Comparison of ENCODE assay signal across 8 mouse cellular contexts in the genomic region with DNA sequence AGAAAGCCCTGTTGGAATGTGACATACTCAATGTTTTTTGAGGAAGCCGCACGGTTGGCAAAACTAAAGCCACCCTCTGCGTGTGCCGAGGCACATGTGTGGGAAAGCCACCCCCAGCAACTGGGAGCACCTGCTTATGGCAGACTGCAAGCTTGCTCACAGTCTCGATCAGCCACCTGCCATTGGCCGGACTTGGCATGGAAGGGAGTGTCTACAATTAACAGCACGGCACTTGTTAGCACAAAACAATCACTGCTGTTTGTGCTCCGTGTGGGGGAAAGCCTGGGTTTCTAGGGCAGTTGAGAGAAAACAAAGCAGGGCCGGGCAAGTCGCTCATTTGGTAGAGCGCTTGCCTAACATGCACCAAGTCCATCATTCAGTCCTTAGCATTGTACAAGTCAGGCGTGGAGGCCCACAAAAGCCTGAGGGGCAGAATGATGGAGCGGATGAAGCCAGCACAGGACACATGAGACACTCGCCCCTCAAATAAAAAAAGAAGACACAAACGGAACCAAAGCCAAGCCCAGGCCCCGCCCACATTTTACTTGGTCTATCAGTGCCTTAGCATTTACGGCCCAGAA.
A peak's percentile ranks its signal among the peaks of the same experiment; 100 is the strongest.
DNase-seq lines count a peak whose midpoint lies in the region; ATAC-seq and TF ChIP-seq lines count a peak whose summit lies in the region.

No protein-coding gene starts in this region.

- H3K27ac ChIP-seq in neural tube, embryonic 11.5 days (ENCODE audit: low read depth, low read length), result no peak overlapping the region
- H3K27ac ChIP-seq in stomach, postnatal 0 days (replicated peaks), result 0 out of 2 replicates have a peak overlapping the region, but pooled peaks have one; percentile 24

- no peak overlapping the region for H3K4me3 ChIP-seq in neural tube, embryonic 11.5 days (ENCODE audit: low read depth, low read length)
- no peak overlapping the region for H3K4me3 ChIP-seq in stomach, postnatal 0 days (ENCODE audit: low read depth, low read length)

- DNase-seq in cerebellum, adult 11-12 months, result peak; percentile 7
- peak; percentile 23 for DNase-seq in neural tube, embryonic 11.5 days (ENCODE audit: low spot score)
- DNase-seq in neural tube, embryonic 10.5 days (ENCODE audit: extremely low spot score, low spot score), result no peak
- DNase-seq in layer of hippocampus, postnatal 14 days (ENCODE audit: low spot score in 2 of 2), result peak; percentile 50 to 71
- peak; percentile 44 for DNase-seq in stomach, postnatal 0 days (ENCODE audit: low spot score)
- DNase-seq in lung, postnatal 14 days, result no peak
- DNase-seq in embryo, embryonic 11 days, result no peak

- H3K36me3 ChIP-seq in neural tube, embryonic 11.5 days (ENCODE audit: control insufficient read depth, insufficient read depth, low read length), result no peaks in the 10 kb centered on the region
- H3K36me3 ChIP-seq in stomach, postnatal 0 days (ENCODE audit: control insufficient read depth, insufficient read depth, low read length), result no peaks in the 10 kb centered on the region

- WGBS in neural tube, embryonic 11.5 days, result 64% methylated on average over 17 of the region's 17 CpGs
- 72% methylated on average over 17 of the region's 17 CpGs for WGBS in stomach, postnatal 0 days

- no peak overlapping the region for H3K4me2 ChIP-seq in neural tube, embryonic 11.5 days (ENCODE audit: low read depth)
- no peak overlapping the region for H3K4me2 ChIP-seq in stomach, postnatal 0 days (replicated peaks; ENCODE audit: low read depth)

- H3K9me3 ChIP-seq in neural tube, embryonic 11.5 days (ENCODE audit: control insufficient read depth, low read length), result no peaks in the 10 kb centered on the region
- no peaks in the 10 kb centered on the region for H3K9me3 ChIP-seq in stomach, postnatal 0 days (ENCODE audit: control insufficient read depth, low read length)

- TF ChIP-seq CTCF in stomach, postnatal 0 days (IDR thresholded peaks at IDR 0.05; ENCODE audit: low read depth), result no peak

- H3K9ac ChIP-seq in neural tube, embryonic 11.5 days (ENCODE audit: low read length), result no peak overlapping the region
- no peak overlapping the region for H3K9ac ChIP-seq in stomach, postnatal 0 days (ENCODE audit: low read length)

- H3K4me1 ChIP-seq in neural tube, embryonic 11.5 days (ENCODE audit: control insufficient read depth, insufficient read depth, low read length), result peaks cover 18% of the 10 kb centered on the region
- H3K4me1 ChIP-seq in stomach, postnatal 0 days (replicated peaks; ENCODE audit: control insufficient read depth, insufficient read depth), result no peaks in the 10 kb centered on the region

- H3K27me3 ChIP-seq in neural tube, embryonic 11.5 days (ENCODE audit: control insufficient read depth, insufficient read depth, low read length), result no peaks in the 10 kb centered on the region
- no peaks in the 10 kb centered on the region for H3K27me3 ChIP-seq in stomach, postnatal 0 days (ENCODE audit: control insufficient read depth, insufficient read depth, low read length)

- no peak for TF ChIP-seq EP300 in stomach, postnatal 0 days (optimal IDR thresholded peaks at IDR 0.05)

- no peak for ATAC-seq in cerebellum, adult (ENCODE audit: insufficient number of reproducible peaks, low FRiP score, low TSS enrichment)
- ATAC-seq in neural tube, embryonic 11.5 days (ENCODE audit: insufficient read depth, low FRiP score, low TSS enrichment), result peak; percentile 28; the same call in 1 of the 2 replicates
- peak; percentile 25; the same call in 1 of the 2 replicates for ATAC-seq in stomach, postnatal 0 days (ENCODE audit: low FRiP score, low TSS enrichment)

Comparison
In these comparisons a context has a peak if more than half of its experiments do, and no peak if none do; other contexts are left out.
1. DNase-seq: peak in cerebellum, adult 11-12 months (single experiment), neural tube, embryonic 11.5 days (single experiment), layer of hippocampus, postnatal 14 days (2 of 2) and stomach, postnatal 0 days (single experiment); none in neural tube, embryonic 10.5 days (single experiment), lung, postnatal 14 days (single experiment) and embryo, embryonic 11 days (single experiment).